Mouse (Mus musculus) ES-Bruce4 (cell line): Measurements from ENCODE around the gene Zfp618. TPM values are rescaled to one million over a fixed set of nuclear protein-coding genes. Genes with fewer than 3 reads are reported as not detected.

Experiments
- H3K27ac ChIP-seq: 2 replicates; pipeline ENCODE4 v1.5.1; 2012; ENCODE audit warnings: low read length, inconsistent platforms; ENCODE audit not compliant: insufficient read depth
- H3K27me3 ChIP-seq: 2 replicates; pipeline ENCODE4 v1.6.1; 2012; ENCODE audit warnings: mild to moderate bottlenecking, low read length, inconsistent platforms; ENCODE audit not compliant: control insufficient read depth, poor library complexity, insufficient read depth, severe bottlenecking
- H3K36me3 ChIP-seq: 2 replicates; pipeline ENCODE4 v1.6.1; 2012; ENCODE audit warnings: inconsistent platforms, mild to moderate bottlenecking, low read length, moderate library complexity; ENCODE audit not compliant: control insufficient read depth, poor library complexity, insufficient read depth, severe bottlenecking
- H3K4me1 ChIP-seq: one replicate; pipeline ENCODE4 v1.8.1; 2011; ENCODE audit warnings: low read length; ENCODE audit not compliant: control insufficient read depth, insufficient read depth
- H3K4me3 ChIP-seq: 2 replicates; pipeline ENCODE4 v1.5.1; 2011; ENCODE audit warnings: low read depth, mild to moderate bottlenecking, low read length
- H3K9ac ChIP-seq: 2 replicates; pipeline ENCODE4 v1.6.1; 2012; ENCODE audit warnings: low read depth, mild to moderate bottlenecking, inconsistent platforms; ENCODE audit not compliant: poor library complexity, severe bottlenecking
- H3K9me3 ChIP-seq: replicated peaks from 2 replicates; pipeline ENCODE4 v1.6.1; 2012; ENCODE audit warnings: mild to moderate bottlenecking, low read length, inconsistent platforms; ENCODE audit not compliant: control insufficient read depth, poor library complexity, insufficient read depth, severe bottlenecking
- CTCF ChIP-seq: IDR thresholded peaks from one replicate; pipeline ENCODE4 v1.8.1; 2011; ENCODE audit warnings: low read depth, low read length
- EP300 ChIP-seq: IDR thresholded peaks from 2 replicates; pipeline ENCODE4 v1.6.1; 2011; ENCODE audit warnings: low read depth, low read length; ENCODE audit not compliant: insufficient read depth
- POLR2A ChIP-seq: IDR thresholded peaks from one replicate; pipeline ENCODE4 v1.8.1; 2011; ENCODE audit warnings: low read length; ENCODE audit not compliant: insufficient read depth
- polyA plus RNA-seq: library from polyadenylated mRNA; stranded (reverse); fragments of >200 nt; gene quantifications from 2 replicates; pipeline ENCODE4 v1.2.4, GENCODE M21; 2011; ENCODE audit warnings: low read depth; ENCODE audit not compliant: missing spikeins, insufficient read depth, insufficient read length

Zfp618 gene
- polyA plus RNA-seq, 1 experiment, result 2.8 TPM

- H3K27me3 ChIP-seq, result no peaks in the 10 kb centered on the region
- no peak overlapping the region for H3K27ac ChIP-seq
- no peaks in the 10 kb centered on the region for H3K4me1 ChIP-seq
- H3K4me3 ChIP-seq, result no peak overlapping the region
- no peak for TF ChIP-seq EP300
- no peak for TF ChIP-seq CTCF
- TF ChIP-seq POLR2A, result no peak
- no peak overlapping the region for H3K9ac ChIP-seq
- H3K36me3 ChIP-seq, result no peaks in the 10 kb centered on the region
- no peaks in the 10 kb centered on the region for H3K9me3 ChIP-seq
Measured at GRCm38 (mm10) chr4:63066796-63067195, 101.4 kb downstream of the Zfp618 start.

- Histone ChIP-seq H3K4me3 (no peak overlapping the region), H3K27ac (no peak overlapping the region), H3K36me3 (no peaks in the 10 kb centered on the region), H3K27me3 (no peaks in the 10 kb centered on the region), H3K9me3 (no peaks in the 10 kb centered on the region), H3K4me1 (no peaks in the 10 kb centered on the region), H3K9ac (no peak overlapping the region)
- no peak for TF ChIP-seq POLR2A
- TF ChIP-seq EP300, result no peak
- no peak for TF ChIP-seq CTCF
Measured at GRCm38 (mm10) chr4:63067822-63068221, 102.4 kb downstream of the Zfp618 start.

- Histone ChIP-seq H3K4me1 (no peaks in the 10 kb centered on the region), H3K27ac (no peak overlapping the region), H3K4me3 (no peak overlapping the region), H3K9ac (no peak overlapping the region), H3K36me3 (no peaks in the 10 kb centered on the region), H3K9me3 (no peaks in the 10 kb centered on the region), H3K27me3 (no peaks in the 10 kb centered on the region)
- TF ChIP-seq EP300 (no peak), POLR2A (no peak), CTCF (no peak)
Measured at GRCm38 (mm10) chr4:63068499-63069175, 103.3 kb downstream of the Zfp618 start.

GRCm38 (mm10) chr4:63071413-63072260 is 106.3 kb downstream of the Zfp618 start:
- H3K4me1 ChIP-seq, result no peaks in the 10 kb centered on the region
- no peak for TF ChIP-seq CTCF
- TF ChIP-seq POLR2A, result no peak
- TF ChIP-seq EP300, result no peak

GRCm38 (mm10) chr4:63073139-63073538 is 107.8 kb downstream of the Zfp618 start:
- no peak for TF ChIP-seq POLR2A
- TF ChIP-seq CTCF, result no peak
- TF ChIP-seq EP300, result no peak
- H3K4me3 ChIP-seq, result no peak overlapping the region
- H3K9me3 ChIP-seq, result no peaks in the 10 kb centered on the region

More at GRCm38 (mm10) chr4:63071413-63072260, 106.3 kb downstream of the Zfp618 start:
- Histone ChIP-seq H3K27ac (no peak overlapping the region), H3K9ac (no peak overlapping the region), H3K36me3 (no peaks in the 10 kb centered on the region), H3K27me3 (no peaks in the 10 kb centered on the region), H3K4me3 (no peak overlapping the region), H3K9me3 (no peaks in the 10 kb centered on the region)

GRCm38 (mm10) chr4:63079159-63079558 is 113.8 kb downstream of the Zfp618 start:
- Histone ChIP-seq H3K36me3 (no peaks in the 10 kb centered on the region), H3K4me1 (no peaks in the 10 kb centered on the region), H3K27me3 (no peaks in the 10 kb centered on the region), H3K27ac (no peak overlapping the region), H3K9ac (no peak overlapping the region), H3K9me3 (no peaks in the 10 kb centered on the region), H3K4me3 (no peak overlapping the region)
- TF ChIP-seq EP300 (no peak), POLR2A (no peak), CTCF (no peak)

More at GRCm38 (mm10) chr4:63073139-63073538, 107.8 kb downstream of the Zfp618 start:
- no peaks in the 10 kb centered on the region for H3K4me1 ChIP-seq
- H3K9ac ChIP-seq, result no peak overlapping the region
- no peak overlapping the region for H3K27ac ChIP-seq
- H3K27me3 ChIP-seq, result no peaks in the 10 kb centered on the region
- H3K36me3 ChIP-seq, result no peaks in the 10 kb centered on the region
